Mouse (Mus musculus) MEL (cell line): ENCODE data around the gene Klf15. TPM values are rescaled to one million over a fixed set of nuclear protein-coding genes. Genes with fewer than 3 reads are reported as not detected.

ENCODE experiments used
- DNase-seq: peaks from one replicate; pipeline ENCODE4 v3.0.0; 2011; ENCODE audit warnings: low read depth, low spot score
- H3K27ac ChIP-seq: 2 replicates; pipeline ENCODE4 v1.5.1; 2012; ENCODE audit warnings: low read depth, mild to moderate bottlenecking, control low read depth, low read length, moderate library complexity; ENCODE audit not compliant: control insufficient read depth
- H3K27me3 ChIP-seq, 2 experiments: fragments of 150-350 bp in 1 of 2; sonication (generic) in 1 of 2; 2 replicates each; pipeline ENCODE4 v1.6.1; 2012; ENCODE audit warnings: low read length in 2 of 2, mild to moderate bottlenecking in 2 of 2, improper control_type of control experiment in 1 of 2, moderate library complexity in 1 of 2; ENCODE audit not compliant: insufficient read depth in 2 of 2, control insufficient read depth in 1 of 2
- H3K36me3 ChIP-seq, 2 experiments: 2 replicates each; pipeline ENCODE4 v1.6.1; 2012 to 2014; ENCODE audit warnings: low read length in 2 of 2, improper control_type of control experiment in 1 of 2, inconsistent platforms in 1 of 2, mild to moderate bottlenecking in 1 of 2; ENCODE audit not compliant: insufficient read depth in 2 of 2, control insufficient read depth in 1 of 2
- H3K4me1 ChIP-seq, 2 experiments: fragments of 150-350 bp in 1 of 2; sonication (generic) in 1 of 2; 2 replicates each; pipeline ENCODE4 v1.6.1; 2012; ENCODE audit warnings: low read length in 2 of 2, improper control_type of control experiment in 1 of 2, mild to moderate bottlenecking in 1 of 2; ENCODE audit not compliant: insufficient read depth in 2 of 2, control insufficient read depth in 1 of 2
- H3K4me3 ChIP-seq, 2 experiments: fragments of 150-350 bp in 1 of 2; sonication (generic) in 1 of 2; 2 replicates each; pipeline ENCODE4 v1.5.1; 2012; ENCODE audit warnings: low read depth in 2 of 2, low read length in 2 of 2, mild to moderate bottlenecking in 2 of 2, moderate library complexity in 2 of 2, control low read depth in 1 of 2, improper control_type of control experiment in 1 of 2; ENCODE audit not compliant: control insufficient read depth in 1 of 2, insufficient read depth in 1 of 2
- H3K79me2 ChIP-seq: 2 replicates; pipeline ENCODE4 v1.6.1; 2012; ENCODE audit warnings: mild to moderate bottlenecking, low read length, moderate library complexity; ENCODE audit not compliant: control insufficient read depth, poor library complexity, insufficient read depth
- H3K9ac ChIP-seq: 2 replicates; pipeline ENCODE4 v1.6.1; 2012; ENCODE audit warnings: low read depth, mild to moderate bottlenecking, control low read depth, low read length, moderate library complexity; ENCODE audit not compliant: control insufficient read depth, poor library complexity, severe bottlenecking
- H3K9me3 ChIP-seq: fragments of 150-350 bp; sonication (generic); replicated peaks from 2 replicates; pipeline ENCODE4 v1.6.1; 2012; ENCODE audit warnings: mild to moderate bottlenecking, low read length, improper control_type of control experiment, moderate library complexity; ENCODE audit not compliant: insufficient read depth
- CHD1 ChIP-seq: IDR thresholded peaks from 2 replicates; pipeline ENCODE4 v1.6.1; 2012; ENCODE audit warnings: low read depth, mild to moderate bottlenecking, inconsistent platforms, low read length, improper control_type of control experiment
- CHD2 ChIP-seq: IDR thresholded peaks from 2 replicates; pipeline ENCODE4 v1.6.1; 2011; ENCODE audit warnings: low read length, improper control_type of control experiment
- CTCF ChIP-seq, 3 experiments: IDR thresholded peaks in 2 of 3; conservative IDR thresholded peaks in 1 of 3; 2 replicates each; pipeline ENCODE4 v1.5.1; 2011 to 2012; ENCODE audit warnings: low read length in 3 of 3, low read depth in 2 of 3, mild to moderate bottlenecking in 2 of 3, improper control_type of control experiment in 1 of 3, inconsistent platforms in 1 of 3, mixed read lengths in 1 of 3, moderate library complexity in 1 of 3; ENCODE audit not compliant: control insufficient read depth in 1 of 3, insufficient read depth in 1 of 3, poor library complexity in 1 of 3, severe bottlenecking in 1 of 3
- EP300 ChIP-seq, 2 experiments: IDR thresholded peaks; 2 replicates each; pipeline ENCODE4 v1.6.1; 2011; ENCODE audit warnings: improper control_type of control experiment in 2 of 2, low read length in 2 of 2, low read depth in 1 of 2, mild to moderate bottlenecking in 1 of 2
- GABPA ChIP-seq: IDR thresholded peaks from 2 replicates; pipeline ENCODE4 v1.6.1; 2012; ENCODE audit warnings: low read depth, mild to moderate bottlenecking, inconsistent platforms, low read length, improper control_type of control experiment, moderate library complexity
- HCFC1 ChIP-seq: IDR thresholded peaks from 2 replicates; pipeline ENCODE4 v1.6.1; 2012; ENCODE audit warnings: low read depth, mild to moderate bottlenecking, inconsistent platforms, low read length, improper control_type of control experiment, moderate library complexity
- MAFK ChIP-seq: IDR thresholded peaks from 2 replicates; pipeline ENCODE4 v1.6.1; 2011; ENCODE audit warnings: low read depth, mild to moderate bottlenecking, low read length, improper control_type of control experiment, borderline replicate concordance
- MAX ChIP-seq: IDR thresholded peaks from 2 replicates; pipeline ENCODE4 v1.6.1; 2011; ENCODE audit warnings: low read length, improper control_type of control experiment
- MYB ChIP-seq: IDR thresholded peaks from 2 replicates; pipeline ENCODE4 v1.6.1; 2011; ENCODE audit warnings: mild to moderate bottlenecking, low read depth, low read length, improper control_type of control experiment
- MYC ChIP-seq: IDR thresholded peaks from 2 replicates; pipeline ENCODE4 v1.6.1; 2011; ENCODE audit warnings: low read depth, mild to moderate bottlenecking, low read length, improper control_type of control experiment, moderate library complexity
- NRF1 ChIP-seq: IDR thresholded peaks from 2 replicates; pipeline ENCODE4 v1.6.1; 2014; ENCODE audit warnings: low read depth, mild to moderate bottlenecking, inconsistent platforms, low read length, improper control_type of control experiment, moderate library complexity; ENCODE audit not compliant: poor library complexity, insufficient read depth, severe bottlenecking
- POLR2AphosphoS2 ChIP-seq: IDR thresholded peaks from 2 replicates; pipeline ENCODE4 v1.6.1; 2011; ENCODE audit warnings: low read length, improper control_type of control experiment
- POLR2AphosphoS5 ChIP-seq: IDR thresholded peaks from 2 replicates; pipeline ENCODE4 v1.6.1; 2012; ENCODE audit warnings: low read depth, borderline replicate concordance, mild to moderate bottlenecking, inconsistent platforms, low read length, moderate library complexity, mixed read lengths
- RAD21 ChIP-seq: IDR thresholded peaks from 2 replicates; pipeline ENCODE4 v1.6.1; 2011; ENCODE audit warnings: mild to moderate bottlenecking, low read depth, low read length, improper control_type of control experiment
- SIN3A ChIP-seq: IDR thresholded peaks from 2 replicates; pipeline ENCODE4 v1.6.1; 2012; ENCODE audit warnings: low read length, improper control_type of control experiment, inconsistent platforms
- SMC3 ChIP-seq: IDR thresholded peaks from 2 replicates; pipeline ENCODE4 v1.6.1; 2011; ENCODE audit warnings: low read depth, low read length, improper control_type of control experiment
- TCF12 ChIP-seq: IDR thresholded peaks from 2 replicates; pipeline ENCODE4 v1.6.1; 2014; ENCODE audit warnings: low read depth, mild to moderate bottlenecking, inconsistent platforms, low read length, improper control_type of control experiment, moderate library complexity
- UBTF ChIP-seq: IDR thresholded peaks from 2 replicates; pipeline ENCODE4 v1.6.1; 2012; ENCODE audit warnings: low read depth, mild to moderate bottlenecking, inconsistent platforms, low read length, improper control_type of control experiment, moderate library complexity, borderline replicate concordance; ENCODE audit not compliant: insufficient read depth
- ZC3H11A ChIP-seq: IDR thresholded peaks from 2 replicates; pipeline ENCODE4 v1.6.1; 2012; ENCODE audit warnings: low read depth, mild to moderate bottlenecking, inconsistent platforms, low read length, improper control_type of control experiment
- ZKSCAN1 ChIP-seq: IDR thresholded peaks from 2 replicates; pipeline ENCODE4 v1.6.1; 2012; ENCODE audit warnings: low read depth, mild to moderate bottlenecking, inconsistent platforms, low read length, improper control_type of control experiment, moderate library complexity
- polyA plus RNA-seq, 2 experiments: library from polyadenylated mRNA; stranded (reverse) in 1 of 2; unstranded in 1 of 2; fragments of >175 nt in 1 of 2; fragments of >200 nt in 1 of 2; gene quantifications; 2 replicates each; pipeline versions ENCODE4 v1.2.1 to v1.2.4; 2012; ENCODE audit warnings: low replicate concordance in 2 of 2, low read depth in 1 of 2; ENCODE audit not compliant: insufficient read length in 2 of 2, insufficient read depth in 1 of 2, missing spikeins in 1 of 2
- total RNA-seq: library from RNA; depleted of rRNA; stranded (reverse); fragments of 300-350 nt; gene quantifications from 2 replicates; pipeline ENCODE4 v1.2.3, GENCODE M21; 2012; rRNA removed

Gene Klf15
- total RNA-seq, result not detected in 2 replicates
- polyA plus RNA-seq, result not detected

GRCm38 (mm10) chr6:90462181-90462706 lies at the start of gene Klf15:
Klf15 (plus strand) TSS chr6:90462576.
- no peak for DNase-seq
- Histone ChIP-seq H3K9ac (no peak within 1 kb of the TSS), H3K4me3 (no peak within 1 kb of the TSS), H3K36me3 (no peaks in the 10 kb centered on the region), H3K27me3 (peaks cover 0 to 2% of the 10 kb centered on the region in 2 experiments; a peak in 1 of 4 replicates), H3K9me3 (no peaks in the 10 kb centered on the region), H3K4me1 (no peaks in the 10 kb centered on the region), H3K27ac (no peak within 1 kb of the TSS), H3K79me2 (no peaks in the 10 kb centered on the region)
- TF ChIP-seq UBTF (no peak), POLR2AphosphoS2 (no peak), HCFC1 (no peak), POLR2AphosphoS5 (no peak), CHD1 (no peak), MAX (no peak), MAFK (no peak), MYC (no peak), GABPA (no peak), ZKSCAN1 (no peak), NRF1 (no peak), EP300 (IDR thresholded peaks at IDR 0.05; ENCODE audit: low read depth in 1 of 2, low read length in 2 of 2) (no peak), CHD2 (no peak), MYB (no peak), TCF12 (no peak), SIN3A (no peak)

GRCm38 (mm10) chr6:90422565-90422964 lies 39.8 kb upstream of the Klf15 start:
- Histone ChIP-seq H3K36me3 (no peaks in the 10 kb centered on the region), H3K27ac (no peak overlapping the region), H3K4me3 (no peak overlapping the region), H3K27me3 (peaks cover 0 to 2% of the 10 kb centered on the region in 2 experiments; a peak in 2 of 4 replicates), H3K9ac (no peak overlapping the region), H3K79me2 (no peaks in the 10 kb centered on the region), H3K4me1 (0 out of 4 replicates have a peak, but pooled peaks cover 0 to 2% of the 10 kb centered on the region in 2 experiments), H3K9me3 (no peaks in the 10 kb centered on the region)
- TF ChIP-seq RAD21, result peak; percentile 55
- peak; percentile 82 for TF ChIP-seq SMC3
- peak; percentile 56 for TF ChIP-seq ZC3H11A
- TF ChIP-seq CTCF (IDR thresholded peaks at IDR 0.05 in 2 of 3, conservative IDR thresholded peaks at IDR 0.05 in 1 of 3; ENCODE audit: control insufficient read depth in 1 of 3, insufficient read depth in 1 of 3, low read depth in 2 of 3, low read length in 3 of 3, poor library complexity in 1 of 3, severe bottlenecking in 1 of 3), result peak; percentile 84 to 94 (median 87)
- TF ChIP-seq EP300 (IDR thresholded peaks at IDR 0.05; ENCODE audit: low read depth in 1 of 2, low read length in 2 of 2), result no peak
- DNase-seq, result peak; percentile 77
